Mouse (Mus musculus) liver, postnatal 0 days (tissue): Measurements from ENCODE around the gene Acbd3. TPM values are rescaled to one million over a fixed set of nuclear protein-coding genes. Genes with fewer than 3 reads are reported as not detected.
A peak's percentile ranks its signal among the peaks of the same experiment; 100 is the strongest.

Experiments
- ATAC-seq: fragments of 200-750 bp; cut with Nextera tagmentation; 2 replicates; pipeline ENCODE4 v1.8.0; 2017; ENCODE audit warnings: mild to moderate bottlenecking, moderate library complexity
- DNase-seq: peaks from one replicate; pipeline ENCODE4 v3.0.0-alpha.2; 2016
- H3K27ac ChIP-seq: fragments of 300-500 bp; sonication (generic); 2 replicates; pipeline ENCODE4 v1.5.1; 2014; ENCODE audit warnings: antibody characterized with exemption, moderate library complexity, mild to moderate bottlenecking, low read depth
- H3K27me3 ChIP-seq: fragments of 300-500 bp; sonication (generic); 2 replicates; pipeline ENCODE4 v1.6.1; 2014; ENCODE audit warnings: low read length, control low read depth, mixed read lengths; ENCODE audit not compliant: insufficient read depth
- H3K36me3 ChIP-seq: fragments of 300-500 bp; sonication (generic); replicated peaks from 2 replicates; pipeline ENCODE4 v1.6.1; 2014; ENCODE audit warnings: mild to moderate bottlenecking, control low read depth, low read length, moderate library complexity, mixed read lengths; ENCODE audit not compliant: insufficient read depth
- H3K4me1 ChIP-seq: fragments of 300-500 bp; sonication (generic); 2 replicates; pipeline ENCODE4 v1.6.1; 2014; ENCODE audit warnings: antibody characterized with exemption, mild to moderate bottlenecking, control low read depth; ENCODE audit not compliant: insufficient read depth
- H3K4me2 ChIP-seq: fragments of 300-500 bp; sonication (generic); 2 replicates; pipeline ENCODE4 v1.6.1; 2014; ENCODE audit warnings: low read depth, mild to moderate bottlenecking, low read length, moderate library complexity, mixed read lengths
- H3K4me3 ChIP-seq: fragments of 300-500 bp; sonication (generic); 2 replicates; pipeline ENCODE4 v1.5.1; 2014; ENCODE audit warnings: low read depth, low read length
- H3K9ac ChIP-seq: fragments of 300-500 bp; sonication (generic); replicated peaks from 2 replicates; pipeline ENCODE4 v1.6.1; 2014; ENCODE audit warnings: mild to moderate bottlenecking, moderate library complexity
- H3K9me3 ChIP-seq: fragments of 300-500 bp; sonication (generic); 2 replicates; pipeline ENCODE4 v1.6.1; 2016; ENCODE audit warnings: mild to moderate bottlenecking, control low read depth, low read length, mixed read lengths
- CTCF ChIP-seq: sonication (generic); IDR thresholded peaks from 2 replicates; pipeline ENCODE4 v1.5.1; 2016; ENCODE audit warnings: antibody characterized with exemption, low read depth
- EP300 ChIP-seq: IDR thresholded peaks from 2 replicates; pipeline ENCODE4 v1.6.1; 2016; ENCODE audit warnings: antibody characterized with exemption, low read depth, mild to moderate bottlenecking
- WGBS: fragments of 180-500 bp; shearing (Covaris S2); extraction: QIAGEN DNeasy Blood & Tissue Kit; methylation state at CpG from one replicate; pipeline ENCODE4 v1.1.7; 2014; ENCODE audit not compliant: insufficient replicate concordance; 5-methylcytosine and 5-hydroxymethylcytosine counted together
- polyA plus RNA-seq: library from polyadenylated mRNA; unstranded; fragments of >200 nt; fragmentation: Nextera tagmentation; extraction: Ambion mirVana; gene quantifications from 2 replicates; pipeline ENCODE4 v1.2.1, GENCODE M21; 2015

The Acbd3 gene
- polyA plus RNA-seq, 1 experiment from 2014 or later = 7.3 TPM

GRCm38 (mm10) chr1:180777660-180778402 is 52.0 kb downstream of the Acbd3 start:
- H3K4me3 ChIP-seq = peak overlapping the region; percentile 66
- 0 out of 2 replicates have a peak, but pooled peaks cover 2% of the 10 kb centered on the region for H3K9me3 ChIP-seq
- H3K4me2 ChIP-seq = peak overlapping the region; percentile 96
- peak; percentile 90 for DNase-seq
- H3K9ac ChIP-seq = peak overlapping the region; percentile 80
- H3K27me3 ChIP-seq = no peaks in the 10 kb centered on the region
- peak overlapping the region; percentile 98 for H3K27ac ChIP-seq
- WGBS = under 1% methylated on average over 56 of the region's 56 CpGs
- H3K4me1 ChIP-seq = peaks cover 16% of the 10 kb centered on the region
- H3K36me3 ChIP-seq = no peaks in the 10 kb centered on the region
- peak; percentile 90 for ATAC-seq
- TF ChIP-seq CTCF (peak; percentile 66), EP300 (no peak)

DNA sequence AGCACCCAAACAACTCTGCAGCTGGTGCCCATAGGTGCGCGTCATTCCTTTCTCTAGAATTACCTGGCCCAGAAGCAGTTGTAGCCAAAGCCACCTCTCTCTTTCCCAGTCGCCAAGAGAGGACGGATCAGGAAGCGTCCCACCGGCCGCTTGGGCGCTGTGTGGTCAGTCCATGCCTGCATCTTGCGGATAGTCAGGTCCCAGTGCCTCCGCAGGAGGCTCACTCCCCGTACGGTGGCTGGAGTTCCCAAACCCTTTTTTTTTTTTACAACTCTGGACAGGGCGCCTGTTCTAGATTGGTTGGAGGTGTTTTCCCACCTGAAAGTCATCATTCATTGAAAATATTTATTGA is 52.5 kb downstream of the Acbd3 start:
- ATAC-seq (no peak), DNase-seq (no peak)
- 0 out of 2 replicates have a peak, but pooled peaks cover 2% of the 10 kb centered on the region for H3K9me3 ChIP-seq
- H3K27ac ChIP-seq = peak overlapping the region; percentile 98
- peak overlapping the region; percentile 66 for H3K4me3 ChIP-seq
- H3K36me3 ChIP-seq = no peaks in the 10 kb centered on the region
- 6% methylated on average over 13 of the region's 13 CpGs for WGBS
- no peak for TF ChIP-seq CTCF
- TF ChIP-seq EP300 = no peak
- no peaks in the 10 kb centered on the region for H3K27me3 ChIP-seq
- H3K9ac ChIP-seq = peak overlapping the region; percentile 80
- peaks cover 16% of the 10 kb centered on the region for H3K4me1 ChIP-seq
- H3K4me2 ChIP-seq = peak overlapping the region; percentile 96

DNA sequence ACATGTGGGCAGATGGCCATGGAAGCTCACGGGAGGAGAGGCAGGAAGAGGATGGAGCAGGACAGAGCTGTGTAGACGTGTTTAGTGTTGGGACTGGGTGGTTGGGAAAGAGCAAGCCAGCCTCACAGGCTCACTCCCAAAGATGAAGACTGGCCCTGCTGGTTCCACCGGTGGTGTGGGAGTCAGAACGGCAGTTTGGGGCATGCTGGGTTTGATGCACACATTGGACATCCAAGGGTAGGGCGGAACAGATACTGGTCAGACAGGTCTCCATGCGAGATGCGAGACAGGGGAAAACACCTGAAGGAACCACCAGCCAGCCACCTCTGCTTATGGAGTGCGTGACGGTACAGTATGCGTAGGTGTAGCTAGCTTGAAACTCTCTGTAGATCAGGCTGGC is 53.1 kb downstream of the Acbd3 start:
- no peak overlapping the region for H3K4me3 ChIP-seq
- no peak for ATAC-seq

DNA sequence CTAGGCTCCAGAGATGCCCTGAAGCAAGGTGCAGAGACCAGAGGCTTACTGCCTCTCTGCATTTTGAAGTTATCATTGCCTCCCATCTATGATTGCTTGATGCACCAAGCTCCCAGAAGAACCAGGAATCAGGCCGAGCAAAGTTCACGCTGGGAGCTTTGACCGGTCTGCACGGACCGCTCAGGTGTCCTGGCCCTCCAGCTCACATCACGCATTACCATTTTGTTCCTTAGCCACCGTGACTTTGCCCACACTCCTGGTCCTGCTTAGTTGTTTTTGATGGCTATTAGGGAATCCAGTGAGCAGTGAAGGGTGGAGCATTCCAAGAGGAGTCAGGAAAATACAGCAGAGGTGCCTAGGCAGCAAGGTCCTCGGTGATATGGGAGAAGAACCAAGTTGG is 54.4 kb downstream of the Acbd3 start:
- DNase-seq = no peak
- TF ChIP-seq EP300 = no peak
- no peak overlapping the region for H3K27ac ChIP-seq
- no peak overlapping the region for H3K4me3 ChIP-seq
- no peak overlapping the region for H3K9ac ChIP-seq
- no peaks in the 10 kb centered on the region for H3K27me3 ChIP-seq
- H3K9me3 ChIP-seq = no peaks in the 10 kb centered on the region
- H3K4me1 ChIP-seq = peaks cover 16% of the 10 kb centered on the region
- WGBS = 69% methylated on average over 8 of the region's 8 CpGs
- no peak for ATAC-seq
- no peak overlapping the region for H3K4me2 ChIP-seq
- H3K36me3 ChIP-seq = no peaks in the 10 kb centered on the region

More for the DNA sequence above, 53.1 kb downstream of the Acbd3 start:
- 0 out of 2 replicates have a peak, but pooled peaks cover 2% of the 10 kb centered on the region for H3K9me3 ChIP-seq
- H3K36me3 ChIP-seq = no peaks in the 10 kb centered on the region
- 0 out of 2 replicates have a peak overlapping the region, but pooled peaks have one; percentile 96 for H3K4me2 ChIP-seq
- no peak overlapping the region for H3K9ac ChIP-seq
- 78% methylated on average over 10 of the region's 10 CpGs for WGBS
- DNase-seq = no peak
- TF ChIP-seq EP300 (no peak), CTCF (no peak)
- no peaks in the 10 kb centered on the region for H3K27me3 ChIP-seq
- H3K27ac ChIP-seq = no peak overlapping the region
- peaks cover 16% of the 10 kb centered on the region for H3K4me1 ChIP-seq

GRCm38 (mm10) chr1:180781250-180781649 is 55.4 kb downstream of the Acbd3 start:
- TF ChIP-seq CTCF = no peak
- TF ChIP-seq EP300 = no peak
- Histone ChIP-seq H3K9ac (no peak overlapping the region), H3K27ac (no peak overlapping the region), H3K4me2 (no peak overlapping the region), H3K4me3 (no peak overlapping the region), H3K36me3 (no peaks in the 10 kb centered on the region), H3K4me1 (peaks cover 16% of the 10 kb centered on the region), H3K9me3 (no peaks in the 10 kb centered on the region), H3K27me3 (no peaks in the 10 kb centered on the region)
- DNase-seq = no peak
- ATAC-seq = no peak
- 66% methylated on average over 5 of the region's 5 CpGs for WGBS

- Histone ChIP-seq H3K27me3 (no peaks in the 10 kb centered on the region), H3K4me1 (peaks cover 7% of the 10 kb centered on the region), H3K4me3 (no peak overlapping the region), H3K36me3 (no peaks in the 10 kb centered on the region), H3K27ac (no peak overlapping the region), H3K9ac (no peak overlapping the region), H3K4me2 (no peak overlapping the region), H3K9me3 (no peaks in the 10 kb centered on the region)
- WGBS = 61% methylated on average over 9 of the region's 9 CpGs
- no peak for ATAC-seq
- TF ChIP-seq CTCF (no peak), EP300 (no peak)
- no peak for DNase-seq
These were observed 57.2 kb downstream of the Acbd3 start for GRCm38 (mm10) chr1:180782906-180783579.
